Mouse (Mus musculus) midbrain, embryonic 14.5 days (tissue): Measurements from ENCODE around the gene Bnc1. TPM values are rescaled to one million over a fixed set of nuclear protein-coding genes. Genes with fewer than 3 reads are reported as not detected.

ENCODE experiments used
- ATAC-seq: fragments of 200-750 bp; cut with Nextera tagmentation; 2 replicates; pipeline ENCODE4 v1.8.0; 2017; ENCODE audit warnings: moderate number of reproducible peaks, moderate library complexity; ENCODE audit not compliant: low FRiP score, low TSS enrichment
- DNase-seq: peaks from one replicate; pipeline ENCODE4 v3.0.0-alpha.2; 2015
- H3K27ac ChIP-seq: fragments of 300-500 bp; sonication (generic); replicated peaks from 2 replicates; pipeline ENCODE4 v1.5.1; 2014; ENCODE audit warnings: mild to moderate bottlenecking, low read depth, low read length, moderate library complexity
- H3K27me3 ChIP-seq: fragments of 300-500 bp; sonication (generic); 2 replicates; pipeline ENCODE4 v1.6.1; 2014; ENCODE audit warnings: low read length, control low read depth, mixed read lengths; ENCODE audit not compliant: control insufficient read depth, insufficient read depth
- H3K36me3 ChIP-seq: fragments of 300-500 bp; sonication (generic); 2 replicates; pipeline ENCODE4 v1.6.1; 2014; ENCODE audit warnings: low read length, control low read depth; ENCODE audit not compliant: control insufficient read depth, insufficient read depth
- H3K4me1 ChIP-seq: fragments of 300-500 bp; sonication (generic); 2 replicates; pipeline ENCODE4 v1.6.1; 2014; ENCODE audit warnings: mild to moderate bottlenecking, antibody characterized with exemption, low read length, control low read depth; ENCODE audit not compliant: control insufficient read depth, insufficient read depth
- H3K4me2 ChIP-seq: fragments of 300-500 bp; sonication (generic); 2 replicates; pipeline ENCODE4 v1.6.1; 2014; ENCODE audit warnings: mild to moderate bottlenecking, low read length, moderate library complexity
- H3K4me3 ChIP-seq: fragments of 300-500 bp; sonication (generic); replicated peaks from 2 replicates; pipeline ENCODE4 v1.5.1; 2014; ENCODE audit warnings: low read depth, low read length
- H3K9ac ChIP-seq: fragments of 300-500 bp; sonication (generic); replicated peaks from 2 replicates; pipeline ENCODE4 v1.6.1; 2014; ENCODE audit warnings: mild to moderate bottlenecking, low read length, moderate library complexity
- H3K9me3 ChIP-seq: fragments of 300-500 bp; sonication (generic); 2 replicates; pipeline ENCODE4 v1.6.1; 2016; ENCODE audit warnings: low read length, control low read depth, mixed read lengths; ENCODE audit not compliant: control insufficient read depth
- WGBS: fragments of 180-500 bp; shearing (Covaris S2); extraction: QIAGEN DNeasy Blood & Tissue Kit; methylation state at CpG from one replicate; pipeline ENCODE4 v1.1.7; 2014; 5-methylcytosine and 5-hydroxymethylcytosine counted together
- polyA plus RNA-seq: library from polyadenylated mRNA; unstranded; fragments of >200 nt; fragmentation: Nextera tagmentation; extraction: Ambion mirVana; gene quantifications from 2 replicates; pipeline ENCODE4 v1.2.1, GENCODE M21; 2014

Gene Bnc1
- polyA plus RNA-seq, 1 experiment from 2014 or later: 0.30 TPM

GRCm38 (mm10) chr7:82012472-82012871 lies 20.4 kb upstream of the Bnc1 start:
- Histone ChIP-seq H3K27ac (no peak overlapping the region), H3K27me3 (no peaks in the 10 kb centered on the region), H3K36me3 (no peaks in the 10 kb centered on the region), H3K4me1 (no peaks in the 10 kb centered on the region), H3K9me3 (no peaks in the 10 kb centered on the region), H3K4me3 (no peak overlapping the region), H3K4me2 (no peak overlapping the region), H3K9ac (no peak overlapping the region)
- 22% methylated on average over 13 of the region's 13 CpGs for WGBS
- no peak for ATAC-seq
- no peak for DNase-seq

GRCm38 (mm10) chr7:82011534-82012401 lies 19.7 kb upstream of the Bnc1 start:
- DNase-seq: no peak
- no peaks in the 10 kb centered on the region for H3K27me3 ChIP-seq
- no peak overlapping the region for H3K4me2 ChIP-seq
- no peaks in the 10 kb centered on the region for H3K36me3 ChIP-seq
- H3K9ac ChIP-seq: no peak overlapping the region
- no peaks in the 10 kb centered on the region for H3K4me1 ChIP-seq
- no peak overlapping the region for H3K4me3 ChIP-seq
- WGBS: 75% methylated on average over 19 of the region's 19 CpGs
- H3K9me3 ChIP-seq: no peaks in the 10 kb centered on the region
- ATAC-seq: no peak
- no peak overlapping the region for H3K27ac ChIP-seq

GRCm38 (mm10) chr7:82007151-82007550 lies 15.1 kb upstream of the Bnc1 start:
- no peak for DNase-seq
- H3K36me3 ChIP-seq: no peaks in the 10 kb centered on the region
- no peak overlapping the region for H3K9ac ChIP-seq
- 84% methylated on average over 2 of the region's 2 CpGs for WGBS
- no peak overlapping the region for H3K4me2 ChIP-seq
- no peak overlapping the region for H3K4me3 ChIP-seq
- no peaks in the 10 kb centered on the region for H3K9me3 ChIP-seq
- H3K4me1 ChIP-seq: no peaks in the 10 kb centered on the region
- ATAC-seq: no peak
- H3K27ac ChIP-seq: no peak overlapping the region
- no peaks in the 10 kb centered on the region for H3K27me3 ChIP-seq

- no peak overlapping the region for H3K27ac ChIP-seq
- H3K36me3 ChIP-seq: no peaks in the 10 kb centered on the region
- 76% methylated on average over 2 of the region's 2 CpGs for WGBS
- H3K4me3 ChIP-seq: no peak overlapping the region
- no peaks in the 10 kb centered on the region for H3K9me3 ChIP-seq
- H3K27me3 ChIP-seq: no peaks in the 10 kb centered on the region
- no peak overlapping the region for H3K4me2 ChIP-seq
- no peaks in the 10 kb centered on the region for H3K4me1 ChIP-seq
- H3K9ac ChIP-seq: no peak overlapping the region
- DNase-seq (no peak), ATAC-seq (no peak)
Observed at GRCm38 (mm10) chr7:82004228-82004627, 12.1 kb upstream of the Bnc1 start.

- H3K27me3 ChIP-seq: peaks cover 5% of the 10 kb centered on the region; the same call in 1 of the 2 replicates
- WGBS: 84% methylated on average over 2 of the region's 2 CpGs
- H3K36me3 ChIP-seq: no peaks in the 10 kb centered on the region
- no peaks in the 10 kb centered on the region for H3K4me1 ChIP-seq
- no peaks in the 10 kb centered on the region for H3K9me3 ChIP-seq
- H3K4me3 ChIP-seq: no peak overlapping the region
- no peak for ATAC-seq
- H3K27ac ChIP-seq: no peak overlapping the region
- no peak overlapping the region for H3K4me2 ChIP-seq
- DNase-seq: no peak
- H3K9ac ChIP-seq: no peak overlapping the region
Observed at GRCm38 (mm10) chr7:81999816-82000215, 7.7 kb upstream of the Bnc1 start.

GRCm38 (mm10) chr7:81999372-81999771 lies 7.3 kb upstream of the Bnc1 start:
- no peak for DNase-seq
- Histone ChIP-seq H3K27me3 (peaks cover 10% of the 10 kb centered on the region; the same call in 1 of the 2 replicates), H3K36me3 (no peaks in the 10 kb centered on the region), H3K9ac (no peak overlapping the region), H3K4me1 (no peaks in the 10 kb centered on the region), H3K9me3 (no peaks in the 10 kb centered on the region), H3K4me3 (no peak overlapping the region), H3K27ac (no peak overlapping the region), H3K4me2 (no peak overlapping the region)
- ATAC-seq: no peak
- WGBS: 79% methylated on average over 7 of the region's 7 CpGs

GRCm38 (mm10) chr7:81995975-81996374 lies 3.9 kb upstream of the Bnc1 start:
- Histone ChIP-seq H3K36me3 (no peaks in the 10 kb centered on the region), H3K4me3 (no peak overlapping the region), H3K9me3 (no peaks in the 10 kb centered on the region), H3K9ac (no peak overlapping the region), H3K4me1 (peaks cover 3% of the 10 kb centered on the region; the same call in 1 of the 2 replicates), H3K4me2 (no peak overlapping the region), H3K27me3 (peaks cover 41% of the 10 kb centered on the region), H3K27ac (no peak overlapping the region)
- WGBS: 21% methylated on average over 9 of the region's 9 CpGs
- ATAC-seq (no peak), DNase-seq (no peak)

- Histone ChIP-seq H3K27me3 (peaks cover 48% of the 10 kb centered on the region), H3K9me3 (no peaks in the 10 kb centered on the region), H3K9ac (no peak overlapping the region), H3K36me3 (no peaks in the 10 kb centered on the region), H3K27ac (no peak overlapping the region), H3K4me3 (no peak overlapping the region), H3K4me2 (no peak overlapping the region), H3K4me1 (peaks cover 3% of the 10 kb centered on the region; the same call in 1 of the 2 replicates)
- DNase-seq (no peak), ATAC-seq (no peak)
- 90% methylated on average over 6 of the region's 6 CpGs for WGBS
Observed at GRCm38 (mm10) chr7:81995126-81995525, 3.0 kb upstream of the Bnc1 start.

GRCm38 (mm10) chr7:81993140-81993539 lies 1.0 kb upstream of the Bnc1 start:
- no peak overlapping the region for H3K4me3 ChIP-seq
- H3K4me2 ChIP-seq: no peak overlapping the region
- no peaks in the 10 kb centered on the region for H3K9me3 ChIP-seq
- H3K27me3 ChIP-seq: peaks cover 62% of the 10 kb centered on the region
- H3K9ac ChIP-seq: no peak overlapping the region
- 33% methylated on average over 7 of the region's 7 CpGs for WGBS
- ATAC-seq: no peak
- peaks cover 3% of the 10 kb centered on the region; the same call in 1 of the 2 replicates for H3K4me1 ChIP-seq
- H3K36me3 ChIP-seq: no peaks in the 10 kb centered on the region
- no peak overlapping the region for H3K27ac ChIP-seq
- DNase-seq: no peak
